Mouse (Mus musculus): ENCODE measurements at regions not wholly inside any gene's neighbourhood (a gene's known extent, or its start where the extent isn't known, plus 50 kb on each side); places are given as distances from the start of the nearest gene placed in this dataset.

DNA sequence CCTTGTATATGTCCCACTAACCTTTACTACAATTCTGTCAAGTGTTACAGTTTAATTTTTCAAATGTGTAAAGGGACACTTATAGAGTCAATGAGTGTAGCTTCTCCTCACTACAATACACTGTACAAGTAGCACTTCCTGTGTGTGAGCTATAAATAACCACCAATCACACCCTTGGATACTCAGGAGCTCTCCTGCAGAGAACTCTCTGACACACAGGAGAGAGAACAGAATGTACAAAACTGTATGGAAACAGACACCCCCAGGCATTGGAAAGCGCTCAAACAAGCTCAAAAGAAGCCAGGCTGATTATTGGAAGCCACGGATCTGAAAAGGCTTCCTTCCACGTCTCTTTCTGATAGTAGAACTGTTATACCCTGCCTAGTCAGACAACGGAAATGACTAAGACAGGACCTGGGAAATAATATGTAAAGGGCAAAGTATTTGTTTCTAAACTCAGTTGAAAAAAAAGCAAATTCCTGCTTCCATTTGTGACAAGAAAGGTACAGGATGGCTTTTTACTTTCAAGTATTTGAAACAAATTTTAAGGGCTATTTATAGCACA is 122.9 kb upstream of the Arhgap18 start:
- TF ChIP-seq CTCF (IDR thresholded peaks at IDR 0.05; ENCODE audit: low read depth): no peak
- TF ChIP-seq EP300 (optimal IDR thresholded peaks at IDR 0.05): no peak
